Mouse (Mus musculus) MEL (cell line): ENCODE results near the gene Atp8b5.

Experiments used
- CTCF ChIP-seq, 3 experiments: IDR thresholded peaks in 2 of 3; conservative IDR thresholded peaks in 1 of 3; 2 replicates each; pipeline ENCODE4 v1.5.1; 2011 to 2012; ENCODE audit warnings: low read length in 3 of 3, low read depth in 2 of 3, mild to moderate bottlenecking in 2 of 3, improper control_type of control experiment in 1 of 3, inconsistent platforms in 1 of 3, mixed read lengths in 1 of 3, moderate library complexity in 1 of 3; ENCODE audit not compliant: control insufficient read depth in 1 of 3, insufficient read depth in 1 of 3, poor library complexity in 1 of 3, severe bottlenecking in 1 of 3
- NRF1 ChIP-seq: IDR thresholded peaks from 2 replicates; pipeline ENCODE4 v1.6.1; 2014; ENCODE audit warnings: low read depth, mild to moderate bottlenecking, inconsistent platforms, low read length, improper control_type of control experiment, moderate library complexity; ENCODE audit not compliant: poor library complexity, insufficient read depth, severe bottlenecking

- TF ChIP-seq NRF1 (no peak), CTCF (IDR thresholded peaks at IDR 0.05 in 2 of 3, conservative IDR thresholded peaks at IDR 0.05 in 1 of 3; ENCODE audit: control insufficient read depth in 1 of 3, insufficient read depth in 1 of 3, low read depth in 2 of 3, low read length in 3 of 3, poor library complexity in 1 of 3, severe bottlenecking in 1 of 3) (no peak)
These were observed 107.3 kb downstream of the Atp8b5 start for GRCm38 (mm10) chr4:43374266-43374665.
